ENCODE assay signal across 16 mouse cellular contexts in genomic region chr8:111336692-111337091, GRCm38 (mm10). TPM values are rescaled to one million over a fixed set of nuclear protein-coding genes. Genes with fewer than 3 reads are reported as not detected.
A peak's percentile ranks its signal among the peaks of the same experiment; 100 is the strongest.
DNase-seq lines count a peak whose midpoint lies in the region; ATAC-seq and TF ChIP-seq lines count a peak whose summit lies in the region.
"Had no signal": no experiment of that assay in that cellular context is flagged by ENCODE, and none has a peak within 500 bp of the region (broad histone marks: within the 10 kb centered on the region; RNA-seq: fewer than 3 reads in every experiment).

No protein-coding gene starts in this region.

- 0 out of 2 replicates have a peak, but pooled peaks cover 2% of the 10 kb centered on the region for H3K4me1 ChIP-seq in heart, adult 2 months (ENCODE audit: control insufficient read depth, insufficient read depth, low read length)
- H3K4me1 ChIP-seq in liver, adult 2 months (ENCODE audit: control insufficient read depth, insufficient read depth, low read length): no peaks in the 10 kb centered on the region
- no peaks in the 10 kb centered on the region for H3K4me1 ChIP-seq in intestine, postnatal 0 days (replicated peaks; ENCODE audit: control insufficient read depth, insufficient read depth, low read length)
- no peaks in the 10 kb centered on the region for H3K4me1 ChIP-seq in stomach, postnatal 0 days (replicated peaks; ENCODE audit: control insufficient read depth, insufficient read depth)
- peaks cover 13% of the 10 kb centered on the region for H3K4me1 ChIP-seq in forebrain, embryonic 10.5 days
- H3K4me1 ChIP-seq: heart, embryonic 12.5 days had no signal

- intact Hi-C loops in heart, adult 2 months (cut with DNase I): no loop called here

- no peak for ATAC-seq in intestine, postnatal 0 days
- no peak for ATAC-seq in stomach, postnatal 0 days (ENCODE audit: low FRiP score, low TSS enrichment)

- TF ChIP-seq CTCF in heart, adult 2 months (IDR thresholded peaks at IDR 0.05): peak; percentile 38
- TF ChIP-seq CTCF in liver, adult 2 months (IDR thresholded peaks at IDR 0.05; ENCODE audit: low read depth, low read length): no peak
- TF ChIP-seq CTCF in intestine, postnatal 0 days (IDR thresholded peaks at IDR 0.05; ENCODE audit: low read depth): no peak
- TF ChIP-seq CTCF in stomach, postnatal 0 days (IDR thresholded peaks at IDR 0.05; ENCODE audit: low read depth): peak; percentile 26; the same call in 1 of the 2 replicates

- peak overlapping the region; percentile 87 for H3K4me2 ChIP-seq in intestine, postnatal 0 days (replicated peaks; ENCODE audit: low read depth)
- no peak overlapping the region for H3K4me2 ChIP-seq in stomach, postnatal 0 days (replicated peaks; ENCODE audit: low read depth)

- WGBS in heart, adult 2 months: 80% methylated on average over 4 of the region's 4 CpGs
- 75% methylated on average over 4 of the region's 4 CpGs for WGBS in liver, adult 2 months
- WGBS in intestine, postnatal 0 days: 83% methylated on average over 4 of the region's 4 CpGs
- 80% methylated on average over 4 of the region's 4 CpGs for WGBS in stomach, postnatal 0 days
- WGBS in forebrain, embryonic 10.5 days: 84% methylated on average over 4 of the region's 4 CpGs

- peak overlapping the region; percentile 82 for H3K27ac ChIP-seq in heart, adult 2 months
- H3K27ac ChIP-seq in liver, adult 2 months (replicated peaks; ENCODE audit: insufficient read depth, low read depth, low read length): no peak overlapping the region
- no peak overlapping the region for H3K27ac ChIP-seq in intestine, postnatal 0 days (ENCODE audit: low read depth, low read length)
- no peak overlapping the region for H3K27ac ChIP-seq in stomach, postnatal 0 days (replicated peaks)
- no peak overlapping the region for H3K27ac ChIP-seq in forebrain, embryonic 10.5 days
- H3K27ac ChIP-seq: forebrain, embryonic 12.5 days; lung, embryonic 15.5 days; midbrain, embryonic 12.5 days; neural tube, embryonic 12.5 days had no signal

- TF ChIP-seq EP300 in heart, adult 2 months (IDR thresholded peaks at IDR 0.05; ENCODE audit: insufficient read depth, low read depth, low read length): no peak
- TF ChIP-seq EP300 in stomach, postnatal 0 days (optimal IDR thresholded peaks at IDR 0.05): no peak

- no peak for DNase-seq in heart, adult 2 months
- DNase-seq in heart, postnatal 4 days: no peak
- DNase-seq in liver, adult 2 months (ENCODE audit: extremely low read depth, low read depth, low spot score): no peak
- no peak for DNase-seq in liver
- DNase-seq in stomach, postnatal 0 days (ENCODE audit: low spot score): no peak
- no peak for DNase-seq in urinary bladder, postnatal 14 days (ENCODE audit: low spot score)
- DNase-seq in forebrain, embryonic 10.5 days (ENCODE audit: extremely low spot score, low spot score): no peak
- DNase-seq: B cell, adult 2 months; cerebellum, postnatal 14 days had no signal

- no peak for TF ChIP-seq POLR2A in heart, adult 2 months (IDR thresholded peaks at IDR 0.05; ENCODE audit: insufficient read depth, low read depth, low read length)
- no peak for TF ChIP-seq POLR2A in liver, adult 2 months (IDR thresholded peaks at IDR 0.05; ENCODE audit: extremely low read depth, insufficient read depth, low read length)

- no peaks in the 10 kb centered on the region; the same call in 1 of the 2 replicates for H3K79me2 ChIP-seq in heart, adult 2 months (replicated peaks; ENCODE audit: control insufficient read depth, insufficient read depth, low read length)
- no peaks in the 10 kb centered on the region for H3K79me2 ChIP-seq in liver, adult 2 months (ENCODE audit: control insufficient read depth, insufficient read depth, low read length)

- H3K9me3 ChIP-seq in intestine, postnatal 0 days (ENCODE audit: control insufficient read depth): no peaks in the 10 kb centered on the region
- H3K9me3 ChIP-seq in stomach, postnatal 0 days (ENCODE audit: control insufficient read depth, low read length): no peaks in the 10 kb centered on the region
- H3K9me3 ChIP-seq in forebrain, embryonic 10.5 days: no peaks in the 10 kb centered on the region
- H3K9me3 ChIP-seq: forebrain, embryonic 12.5 days; heart, embryonic 12.5 days; lung, embryonic 15.5 days; midbrain, embryonic 12.5 days; neural tube, embryonic 12.5 days had no signal

- H3K27me3 ChIP-seq in heart, adult 2 months (ENCODE audit: control insufficient read depth, insufficient read depth, low read length): no peaks in the 10 kb centered on the region
- H3K27me3 ChIP-seq in liver, adult 2 months (ENCODE audit: control insufficient read depth, insufficient read depth, low read length): no peaks in the 10 kb centered on the region
- H3K27me3 ChIP-seq in intestine, postnatal 0 days (replicated peaks; ENCODE audit: control insufficient read depth, insufficient read depth, low read length): no peaks in the 10 kb centered on the region
- H3K27me3 ChIP-seq in stomach, postnatal 0 days (ENCODE audit: control insufficient read depth, insufficient read depth, low read length): no peaks in the 10 kb centered on the region
- peaks cover 60% of the 10 kb centered on the region for H3K27me3 ChIP-seq in forebrain, embryonic 10.5 days (ENCODE audit: poor library complexity, severe bottlenecking)
- H3K27me3 ChIP-seq: lung, embryonic 15.5 days had no signal

- peak overlapping the region; percentile 76 for H3K4me3 ChIP-seq in heart, adult 2 months
- H3K4me3 ChIP-seq in liver, adult 2 months (ENCODE audit: insufficient read depth, low read depth, low read length): peak overlapping the region; percentile 20; the same call in 1 of the 2 replicates
- no peak overlapping the region for H3K4me3 ChIP-seq in intestine, postnatal 0 days (ENCODE audit: low read depth, low read length)
- no peak overlapping the region for H3K4me3 ChIP-seq in stomach, postnatal 0 days (ENCODE audit: low read depth, low read length)
- no peak overlapping the region for H3K4me3 ChIP-seq in forebrain, embryonic 10.5 days
- H3K4me3 ChIP-seq: midbrain, embryonic 12.5 days had no signal

- H3K36me3 ChIP-seq in heart, adult 2 months (ENCODE audit: control insufficient read depth, insufficient read depth, low read length): no peaks in the 10 kb centered on the region
- H3K36me3 ChIP-seq in liver, adult 2 months (ENCODE audit: control insufficient read depth, insufficient read depth, low read length): 0 out of 2 replicates have a peak, but pooled peaks cover 2% of the 10 kb centered on the region
- no peaks in the 10 kb centered on the region for H3K36me3 ChIP-seq in intestine, postnatal 0 days (ENCODE audit: control insufficient read depth, insufficient read depth)
- H3K36me3 ChIP-seq in stomach, postnatal 0 days (ENCODE audit: control insufficient read depth, insufficient read depth, low read length): no peaks in the 10 kb centered on the region
- no peaks in the 10 kb centered on the region for H3K36me3 ChIP-seq in forebrain, embryonic 10.5 days (replicated peaks)
- H3K36me3 ChIP-seq: forebrain, embryonic 12.5 days; heart, embryonic 12.5 days; lung, embryonic 15.5 days; midbrain, embryonic 12.5 days; neural tube, embryonic 12.5 days had no signal

- no peak overlapping the region for H3K9ac ChIP-seq in heart, adult 2 months (ENCODE audit: low read depth, low read length)
- no peak overlapping the region for H3K9ac ChIP-seq in liver, adult 2 months (ENCODE audit: low read depth, low read length)
- no peak overlapping the region for H3K9ac ChIP-seq in intestine, postnatal 0 days (ENCODE audit: low read depth, low read length)
- H3K9ac ChIP-seq in stomach, postnatal 0 days (ENCODE audit: low read length): no peak overlapping the region
- H3K9ac ChIP-seq: forebrain, embryonic 12.5 days; lung, embryonic 15.5 days; midbrain, embryonic 12.5 days; neural tube, embryonic 12.5 days had no signal

RNA-seq across cellular contexts. Expression of gene Mlkl, which starts 1.3 kb away (rescaled TPM):
- total RNA-seq in heart, adult 2 months (2021): 1 to 10 TPM; 2.8 TPM
- 1.1 and 3.3 TPM in 2 replicates for polyA plus RNA-seq in heart, adult 2 months (2012; rRNA removed)
- 1 to 10 TPM; 4.3 to 4.7 TPM for total RNA-seq in heart, postnatal 4 days (2021)
- 6.0 and 6.4 TPM in 2 replicates for total RNA-seq in liver, adult 2 months (2014; rRNA removed)
- polyA plus RNA-seq in liver, adult 2 months (2012; rRNA removed): 1.1 and 2.5 TPM in 2 replicates
- 10.0 TPM in 2 replicates for polyA plus RNA-seq in intestine, postnatal 0 days (2015; fragmentation: Nextera tagmentation; extraction: Ambion mirVana)
- polyA plus RNA-seq in stomach, postnatal 0 days (2015; fragmentation: Nextera tagmentation; extraction: Ambion mirVana): 4.4 and 4.8 TPM in 2 replicates
- 0.26 and 0.42 TPM in 2 replicates for polyA plus RNA-seq in forebrain, embryonic 10.5 days (2016; fragmentation: Nextera tagmentation; extraction: Ambion mirVana)

RNA-seq across cellular contexts. Expression of gene Rfwd3, which starts 36.7 kb away (rescaled TPM):
- total RNA-seq in heart, adult 2 months (2021): 10 to 100 TPM; 14.2 to 19.0 TPM
- 9.4 and 18.2 TPM in 2 replicates for polyA plus RNA-seq in heart, adult 2 months (2012; rRNA removed)
- total RNA-seq in heart, postnatal 4 days (2021): 10 to 100 TPM; 28.4 to 30.5 TPM
- 12.2 and 14.0 TPM in 2 replicates for total RNA-seq in liver, adult 2 months (2014; rRNA removed)
- polyA plus RNA-seq in liver, adult 2 months (2012; rRNA removed): 4.9 and 6.3 TPM in 2 replicates
- polyA plus RNA-seq in intestine, postnatal 0 days (2015; fragmentation: Nextera tagmentation; extraction: Ambion mirVana): 16.0 and 16.1 TPM in 2 replicates
- 12.0 and 12.5 TPM in 2 replicates for polyA plus RNA-seq in stomach, postnatal 0 days (2015; fragmentation: Nextera tagmentation; extraction: Ambion mirVana)
- polyA plus RNA-seq in forebrain, embryonic 10.5 days (2016; fragmentation: Nextera tagmentation; extraction: Ambion mirVana): 107 and 110 TPM in 2 replicates

RNA-seq across cellular contexts. Expression of gene Fa2h, which starts 56.9 kb away (rescaled TPM):
- total RNA-seq in heart, adult 2 months (2021): under 1 TPM in 1 of 2 experiments, not detected in 1; 0.18 TPM
- polyA plus RNA-seq in heart, adult 2 months (2012; rRNA removed): 0.18 and 0.29 TPM in 2 replicates
- total RNA-seq in heart, postnatal 4 days (2021): under 1 TPM; 0.17 to 0.52 TPM
- total RNA-seq in liver, adult 2 months (2014; rRNA removed): 0.09 TPM in 1 of 2 replicates, not detected in the other
- 0.06 and 0.09 TPM in 2 replicates for polyA plus RNA-seq in liver, adult 2 months (2012; rRNA removed)
- 0.50 and 2.6 TPM in 2 replicates for polyA plus RNA-seq in intestine, postnatal 0 days (2015; fragmentation: Nextera tagmentation; extraction: Ambion mirVana)
- 24.7 and 34.2 TPM in 2 replicates for polyA plus RNA-seq in stomach, postnatal 0 days (2015; fragmentation: Nextera tagmentation; extraction: Ambion mirVana)
- not detected in 2 replicates for polyA plus RNA-seq in forebrain, embryonic 10.5 days (2016; fragmentation: Nextera tagmentation; extraction: Ambion mirVana)
- polyA plus RNA-seq: embryonic facial prominence, embryonic 11.5 days; forebrain, embryonic 12.5 days; heart, embryonic 12.5 days; neural tube, embryonic 12.5 days had no signal

Comparison
In these comparisons a context has a peak if more than half of its experiments do, and no peak if none do; other contexts are left out.
1. H3K4me3 ChIP-seq: peak in heart, adult 2 months (single experiment) and liver, adult 2 months (single experiment); none in intestine, postnatal 0 days (single experiment), stomach, postnatal 0 days (single experiment) and forebrain, embryonic 10.5 days (single experiment).
2. CTCF ChIP-seq: peak in heart, adult 2 months (single experiment) and stomach, postnatal 0 days (single experiment); none in liver, adult 2 months (single experiment) and intestine, postnatal 0 days (single experiment).